Mouse (Mus musculus): ENCODE results near the gene Ptpn21.

Ptpn21 gene

GRCm38 (mm10) chr12:98724224-98724623 is 13.0 kb downstream of the Ptpn21 start:
- DNase-seq (ENCODE audit: low read depth, low spot score), result no peak

DNA sequence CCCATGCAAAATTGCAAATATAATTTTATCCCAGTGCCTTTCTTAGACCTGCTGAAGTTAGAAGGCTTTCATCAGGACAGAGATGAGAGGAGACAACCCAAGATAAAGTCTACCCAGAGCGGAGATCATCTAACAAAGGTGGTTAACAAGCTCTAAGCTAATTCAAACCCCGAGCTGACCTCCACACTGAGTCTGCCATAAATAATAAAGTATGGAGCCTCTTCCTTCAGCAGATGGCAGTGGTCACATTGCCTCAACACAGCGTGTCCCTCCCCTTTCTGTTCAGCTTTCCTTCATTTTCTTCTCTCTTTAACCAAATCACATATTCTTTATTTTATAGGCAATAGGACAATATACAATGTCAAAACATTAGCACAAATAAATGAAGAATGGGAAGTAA is 16.2 kb downstream of the Ptpn21 start:
- DNase-seq (ENCODE audit: low read depth, low spot score), result no peak

DNA sequence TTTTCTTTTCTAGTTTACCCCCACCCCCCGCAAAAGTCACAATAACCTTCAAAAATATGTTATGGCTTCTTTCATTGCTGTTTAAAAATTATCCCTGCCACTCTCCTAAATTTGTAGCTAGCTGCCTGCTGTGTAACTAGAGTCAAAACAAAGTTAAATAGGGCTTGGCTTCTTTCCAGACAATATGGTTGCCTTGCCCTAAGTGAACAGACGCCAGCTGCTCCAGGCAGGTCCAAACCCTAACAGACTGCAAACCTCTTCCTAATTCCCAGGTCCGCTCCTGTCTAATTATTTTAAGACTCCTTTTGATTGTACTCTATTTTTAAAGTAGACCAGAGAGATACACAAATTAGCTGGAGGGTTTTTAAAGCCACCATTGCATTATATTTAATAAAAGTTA is 16.6 kb downstream of the Ptpn21 start:
- no peak for DNase-seq (ENCODE audit: low read depth, low spot score)

DNA sequence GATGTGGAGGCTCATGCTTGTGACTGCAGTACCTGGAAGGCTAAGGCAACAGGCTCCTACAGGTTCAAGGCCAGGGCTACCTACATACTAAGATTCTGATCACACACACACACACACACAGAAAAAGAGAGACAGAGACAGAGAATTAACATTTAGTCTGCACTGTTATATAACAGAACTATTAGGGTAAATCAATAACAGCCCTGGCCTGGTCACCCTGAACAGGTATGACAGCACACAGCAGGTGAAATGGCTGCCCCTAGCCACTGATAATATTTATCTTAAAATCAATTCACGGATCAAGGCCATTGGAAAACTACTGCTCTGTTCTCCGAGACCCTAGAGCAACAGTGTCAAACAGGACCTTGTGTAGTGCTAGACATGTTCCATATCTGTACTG is 21.1 kb downstream of the Ptpn21 start:
- DNase-seq (ENCODE audit: low read depth, low spot score), result no peak

DNA sequence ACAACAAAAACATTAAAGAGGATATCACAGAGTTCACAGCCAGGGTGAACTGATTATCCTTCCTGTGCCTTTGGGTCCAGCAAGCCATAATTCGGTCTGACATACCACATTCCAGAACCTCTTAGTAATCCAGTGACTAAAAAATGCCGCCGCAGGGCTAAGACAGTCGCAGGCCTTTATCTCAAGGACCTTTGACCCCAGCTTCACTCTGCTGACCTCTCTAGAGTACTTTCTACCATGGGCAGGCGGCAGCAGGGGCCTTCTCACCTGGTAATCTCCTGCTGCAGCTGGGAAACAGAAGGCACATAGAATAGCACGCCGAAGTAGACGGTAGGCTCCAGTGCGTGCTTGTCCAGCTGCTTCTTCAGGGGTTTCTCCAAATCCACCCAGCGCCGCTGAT is 22.4 kb downstream of the Ptpn21 start:
- peak; percentile 80 for DNase-seq (ENCODE audit: low read depth, low spot score)

DNA sequence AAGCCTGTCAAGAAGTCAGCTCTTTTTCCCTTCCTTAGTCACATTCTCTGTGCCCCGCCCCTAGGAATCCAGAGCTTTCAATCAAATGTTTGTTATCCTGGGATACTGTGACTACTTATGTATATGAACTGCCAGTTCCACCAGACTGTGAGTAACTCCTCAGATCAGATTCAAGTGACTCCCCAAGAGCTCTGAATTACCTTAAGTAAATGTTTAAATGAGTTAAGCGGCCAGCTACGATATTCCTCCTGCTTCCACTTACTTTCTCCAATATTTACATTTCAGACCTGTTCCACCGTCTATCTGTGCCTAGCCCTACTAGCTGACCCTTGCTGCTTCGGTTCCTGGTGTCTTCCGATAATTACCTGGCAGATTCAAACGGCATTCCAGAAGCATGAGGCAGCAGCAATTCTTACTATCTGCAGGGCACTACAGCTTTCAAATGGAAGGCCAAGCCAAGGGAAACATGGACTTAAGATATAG is 23.5 kb downstream of the Ptpn21 start:
- DNase-seq (ENCODE audit: low read depth, low spot score), result peak; percentile 82

DNA sequence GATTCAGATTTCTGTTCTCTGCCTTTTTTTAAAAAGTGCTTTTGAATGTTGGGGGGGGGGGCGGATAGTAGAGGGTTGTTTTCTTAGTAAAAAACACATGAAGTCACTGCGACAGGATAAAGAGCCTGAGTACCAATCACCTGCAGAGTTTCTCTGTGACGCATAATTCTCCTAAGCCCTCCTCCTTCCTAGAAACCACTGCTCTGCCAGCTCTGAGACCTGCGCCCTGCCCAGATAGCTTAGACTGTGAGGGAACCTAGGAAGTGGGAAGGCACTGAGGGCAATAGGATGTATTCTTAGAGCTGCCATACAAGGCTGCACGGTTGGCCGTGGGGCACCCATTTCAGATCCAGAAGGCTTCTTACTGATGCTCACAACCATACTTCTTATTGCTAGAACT is 24.4 kb downstream of the Ptpn21 start:
- no peak for DNase-seq (ENCODE audit: low read depth, low spot score)

- no peak for DNase-seq (ENCODE audit: low read depth, low spot score)
Measured at GRCm38 (mm10) chr12:98703961-98704360, 33.2 kb downstream of the Ptpn21 start.

GRCm38 (mm10) chr12:98703554-98703953 is 33.7 kb downstream of the Ptpn21 start:
- no peak for DNase-seq (ENCODE audit: low read depth, low spot score)

- DNase-seq (ENCODE audit: low read depth, low spot score), result no peak
Measured at GRCm38 (mm10) chr12:98701564-98701963, 35.6 kb downstream of the Ptpn21 start.

GRCm38 (mm10) chr12:98697202-98697601 is 40.0 kb downstream of the Ptpn21 start:
- no peak for DNase-seq (ENCODE audit: low read depth, low spot score)

DNA sequence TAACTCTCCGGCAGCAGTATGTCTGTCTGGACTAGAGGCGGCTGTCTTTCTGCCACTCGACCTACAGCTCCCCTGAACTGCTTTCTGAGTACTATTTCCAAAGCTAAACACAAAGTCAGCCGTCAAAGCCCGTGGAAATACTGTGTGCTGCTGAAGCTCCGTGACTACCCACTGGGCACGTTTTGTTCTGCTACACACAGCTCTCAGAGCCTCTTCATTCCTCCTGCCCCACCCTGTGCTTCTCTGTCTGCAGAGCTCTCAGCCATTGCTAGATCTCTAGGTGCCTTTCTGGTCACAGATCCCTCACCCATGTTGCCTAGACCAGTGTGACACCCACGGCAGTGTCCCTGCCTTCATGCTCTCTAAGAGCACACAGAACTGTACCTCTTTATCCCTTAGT is 47.0 kb downstream of the Ptpn21 start:
- DNase-seq (ENCODE audit: low read depth, low spot score), result no peak

DNA sequence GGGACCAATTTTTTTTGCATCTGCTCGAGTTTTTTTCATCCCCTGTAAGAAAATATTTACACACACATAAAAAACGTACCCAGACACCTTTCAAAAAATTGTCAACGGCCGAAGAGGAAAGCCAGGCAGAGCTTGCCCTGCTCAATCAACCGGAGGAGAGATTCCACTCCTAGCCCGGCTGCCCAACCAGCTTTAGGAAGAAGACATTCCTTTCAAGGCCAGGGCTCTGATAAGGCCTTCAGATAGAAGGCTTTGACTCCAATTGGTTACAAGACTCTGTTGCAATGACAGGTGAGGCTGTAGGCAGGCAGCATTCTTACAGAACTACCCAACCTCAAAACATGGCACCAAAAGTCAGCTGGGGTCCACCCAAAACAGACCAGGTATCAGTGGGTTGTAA is 53.6 kb downstream of the Ptpn21 start:
- no peak for DNase-seq (ENCODE audit: low read depth, low spot score)

GRCm38 (mm10) chr12:98683171-98683570 is 54.0 kb downstream of the Ptpn21 start:
- DNase-seq (ENCODE audit: low read depth, low spot score), result no peak

GRCm38 (mm10) chr12:98682196-98682595 is 55.0 kb downstream of the Ptpn21 start:
- DNase-seq (ENCODE audit: low read depth, low spot score), result no peak

- no peak for DNase-seq (ENCODE audit: low read depth, low spot score)
Measured at GRCm38 (mm10) chr12:98679906-98680305, 57.3 kb downstream of the Ptpn21 start.

DNA sequence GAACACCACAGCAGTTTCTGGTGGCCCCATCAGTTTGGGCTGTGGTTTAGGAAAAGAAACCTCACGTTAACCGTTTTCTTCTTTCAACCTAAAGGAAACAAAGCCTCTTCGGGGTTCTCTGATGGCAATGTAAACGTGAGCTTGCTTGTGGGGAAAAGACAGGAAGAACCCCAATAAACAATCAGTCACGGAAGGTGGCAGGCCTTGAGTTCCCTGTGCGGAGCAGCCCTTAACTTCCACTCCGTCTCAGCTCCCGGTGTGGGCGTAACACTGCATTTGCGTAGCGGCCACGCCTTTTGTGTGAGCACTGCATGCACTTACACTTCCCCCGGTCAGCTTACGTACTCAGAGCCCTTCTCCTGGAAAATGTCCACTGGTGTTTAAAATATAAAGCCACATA is 59.9 kb downstream of the Ptpn21 start:
- no peak for DNase-seq (ENCODE audit: low read depth, low spot score)

- no peak for DNase-seq (ENCODE audit: low read depth, low spot score)
Measured at GRCm38 (mm10) chr12:98676861-98677260, 60.3 kb downstream of the Ptpn21 start.

DNA sequence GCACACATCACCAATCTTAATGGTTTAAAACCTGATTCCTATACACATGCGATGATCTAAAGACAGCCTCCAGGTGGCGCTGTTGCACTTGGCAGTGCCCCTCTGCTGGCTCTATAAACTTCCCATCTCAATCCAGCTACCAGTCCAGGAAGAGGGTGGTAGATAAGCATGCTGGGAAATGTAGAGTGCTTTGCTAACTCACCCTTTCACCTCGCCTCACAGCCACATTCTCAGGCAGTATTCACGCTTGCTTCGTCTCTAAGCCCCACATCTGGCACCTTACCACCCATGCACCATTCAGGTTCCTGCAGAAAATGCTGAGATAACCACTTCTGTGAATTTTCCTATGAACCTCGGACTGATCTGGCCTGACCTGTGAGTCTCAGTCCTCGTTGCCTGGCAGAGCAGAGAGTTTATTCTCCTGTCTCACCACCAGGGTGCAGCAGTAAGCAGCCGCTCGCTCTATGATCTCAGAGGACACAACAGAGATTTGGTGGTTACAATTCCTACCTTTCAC is 62.5 kb downstream of the Ptpn21 start:
- peak; percentile 78 for DNase-seq (ENCODE audit: low read depth, low spot score)

DNA sequence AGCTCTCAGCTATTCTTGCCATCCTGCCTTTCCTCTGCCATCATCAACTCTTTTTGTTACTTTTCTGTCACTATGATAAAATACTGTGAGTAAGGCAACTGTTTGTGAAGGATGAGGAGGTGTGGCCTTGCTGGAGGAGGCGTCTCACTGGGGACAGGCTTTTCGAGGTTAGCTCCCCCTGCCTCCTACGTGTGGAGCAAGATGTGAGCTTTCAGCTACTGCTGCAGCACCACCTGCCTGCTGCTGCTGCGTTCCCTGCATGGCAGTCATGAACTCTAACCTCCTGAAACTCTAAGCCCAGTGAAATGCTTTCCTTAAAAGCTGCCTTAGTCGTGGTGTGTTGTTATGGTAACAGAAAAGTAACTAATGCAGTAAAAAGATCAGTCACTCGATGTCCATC is 63.3 kb downstream of the Ptpn21 start:
- no peak for DNase-seq (ENCODE audit: low read depth, low spot score)

DNA sequence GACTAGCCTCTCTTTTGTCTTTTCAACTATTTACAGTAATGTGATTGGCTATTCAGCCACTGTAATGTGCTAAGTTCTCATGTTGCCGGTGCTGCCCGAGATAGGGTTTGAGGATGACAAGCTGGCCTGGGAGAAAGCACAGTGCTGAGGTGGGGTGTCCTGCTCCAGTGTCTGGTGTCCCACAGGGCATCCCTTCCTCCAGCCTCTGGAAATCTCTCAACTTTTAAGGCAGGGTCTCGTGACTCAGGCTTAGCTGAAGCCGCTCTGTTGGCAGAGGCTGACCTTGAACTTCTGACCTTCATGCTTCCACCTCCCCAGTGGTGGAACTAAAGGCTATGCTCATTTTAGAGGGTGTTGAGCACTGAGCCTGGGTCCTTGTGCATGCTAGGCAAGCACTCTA is 66.8 kb downstream of the Ptpn21 start:
- DNase-seq (ENCODE audit: low read depth, low spot score), result no peak

DNA sequence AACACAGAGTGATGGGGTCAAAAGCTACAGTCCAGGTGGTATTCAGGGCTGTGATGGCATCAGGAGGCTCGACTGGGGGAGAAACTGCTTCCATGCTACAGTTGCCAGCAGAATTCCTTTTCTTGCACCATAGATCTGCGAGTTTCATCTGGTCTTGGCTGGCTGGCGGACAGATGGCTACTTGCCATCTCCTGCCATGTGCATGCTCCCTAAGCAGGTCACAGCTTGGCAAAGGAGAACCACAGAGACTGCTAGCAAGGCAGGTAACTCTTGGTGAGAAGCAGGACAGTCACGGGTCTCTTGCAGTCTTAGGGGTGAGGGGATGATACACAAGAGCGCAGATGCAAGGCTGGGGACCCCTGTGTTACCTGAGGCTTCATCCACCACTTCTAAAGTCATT is 67.3 kb downstream of the Ptpn21 start:
- DNase-seq (ENCODE audit: low read depth, low spot score), result peak; percentile 9

DNA sequence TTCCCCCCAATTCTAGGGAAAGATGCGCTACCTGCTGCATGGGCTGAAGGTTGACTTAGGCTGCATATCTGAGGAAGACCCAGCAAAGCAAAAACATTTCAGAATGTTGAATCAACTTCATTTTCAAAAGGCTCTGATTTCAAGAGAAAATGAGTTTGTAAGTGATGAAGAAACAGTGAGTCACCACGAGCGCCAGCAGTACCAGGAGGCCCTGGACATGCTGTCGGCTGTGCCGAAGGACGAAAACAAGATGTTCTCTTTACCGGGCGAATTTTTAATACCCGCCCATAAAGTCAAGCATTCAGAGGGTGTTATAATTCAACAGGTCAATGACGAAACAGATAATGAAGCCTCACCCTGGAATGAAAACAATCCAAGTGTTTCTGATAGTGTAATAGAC is 68.1 kb downstream of the Ptpn21 start:
- no peak for DNase-seq (ENCODE audit: low read depth, low spot score)

DNA sequence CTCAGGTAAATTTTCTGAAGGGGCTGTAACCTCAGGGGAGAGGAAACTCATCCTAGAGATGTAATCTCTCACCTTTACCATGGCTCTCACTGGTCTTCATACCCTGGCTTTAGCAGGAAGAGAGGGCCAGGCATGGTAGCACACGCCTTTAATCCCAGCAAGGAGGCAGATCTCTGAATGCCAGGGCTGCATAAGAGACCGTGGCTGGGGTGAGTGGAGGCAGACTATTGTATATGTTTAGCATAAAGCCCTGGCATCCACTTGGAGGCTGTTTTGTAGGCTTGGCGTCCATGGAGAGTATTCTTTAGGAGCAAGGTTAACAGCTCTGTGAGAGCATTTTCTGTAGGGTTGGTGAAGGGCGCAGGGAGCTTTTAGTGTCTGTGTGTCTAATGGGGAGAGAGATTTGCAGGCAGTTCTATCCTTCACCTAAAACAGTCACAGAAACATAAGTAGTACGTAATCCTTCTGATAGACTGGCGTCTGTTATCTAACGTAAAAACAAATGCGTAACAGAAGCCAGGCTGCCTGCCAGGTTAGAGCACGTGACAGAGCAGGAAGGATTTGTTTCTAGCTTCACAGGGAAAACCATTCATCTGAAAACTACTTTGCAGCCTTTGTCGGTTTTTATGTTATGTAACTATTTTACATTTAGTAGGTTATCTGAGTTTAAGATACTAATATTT is 68.9 kb downstream of the Ptpn21 start:
- no peak for DNase-seq (ENCODE audit: low read depth, low spot score)

All from 3T3-L1 (cell line).